Mouse (Mus musculus) urinary bladder, postnatal 4 days (tissue): ENCODE measurements at regions not wholly inside any gene's neighbourhood (a gene's known extent, or its start where the extent isn't known, plus 50 kb on each side); places are given as distances from the start of the nearest gene placed in this dataset.

Experiments used
- DNase-seq, 2 experiments: peaks; one replicate each; pipeline ENCODE4 v3.0.0; 2021 to 2022; ENCODE audit warnings: low spot score in 2 of 2

- DNase-seq = no peak
These were observed 185.7 kb downstream of the Plk2 start for GRCm38 (mm10) chr13:110580570-110580969.

GRCm38 (mm10) chr13:110584765-110585164 is 189.9 kb downstream of the Plk2 start:
- no peak for DNase-seq

GRCm38 (mm10) chr13:110594630-110595029 is 199.8 kb downstream of the Plk2 start:
- no peak for DNase-seq

GRCm38 (mm10) chr13:110599666-110600065 is 204.8 kb downstream of the Plk2 start:
- no peak for DNase-seq

- DNase-seq = no peak
These were observed 205.5 kb downstream of the Plk2 start for GRCm38 (mm10) chr13:110600377-110600776.

- DNase-seq = no peak
These were observed 206.5 kb downstream of the Plk2 start for GRCm38 (mm10) chr13:110601352-110601751.

GRCm38 (mm10) chr13:110601840-110602239 is 207.0 kb downstream of the Plk2 start:
- DNase-seq = no peak

GRCm38 (mm10) chr13:110602894-110603293 is 208.0 kb downstream of the Plk2 start:
- no peak for DNase-seq

GRCm38 (mm10) chr13:110619010-110619409 is 224.2 kb downstream of the Plk2 start:
- no peak for DNase-seq

GRCm38 (mm10) chr13:110627136-110627535 is 232.3 kb downstream of the Plk2 start:
- no peak for DNase-seq

GRCm38 (mm10) chr13:110627732-110628131 is 232.9 kb downstream of the Plk2 start:
- no peak for DNase-seq

GRCm38 (mm10) chr13:110628201-110628600 is 233.4 kb downstream of the Plk2 start:
- DNase-seq = no peak

GRCm38 (mm10) chr13:110633261-110633781 is 238.5 kb downstream of the Plk2 start:
- no peak for DNase-seq

- no peak for DNase-seq
These were observed 239.1 kb downstream of the Plk2 start for GRCm38 (mm10) chr13:110633899-110634298.

- no peak for DNase-seq
These were observed 247.9 kb downstream of the Plk2 start for GRCm38 (mm10) chr13:110642792-110643191.

- no peak for DNase-seq
These were observed 248.5 kb downstream of the Plk2 start for GRCm38 (mm10) chr13:110643198-110643896.

- DNase-seq = no peak
These were observed 249.0 kb downstream of the Plk2 start for GRCm38 (mm10) chr13:110643897-110644213.

GRCm38 (mm10) chr13:110649378-110649777 is 254.5 kb downstream of the Plk2 start:
- no peak for DNase-seq

- DNase-seq = no peak
These were observed 255.1 kb downstream of the Plk2 start for GRCm38 (mm10) chr13:110649870-110650497.

- DNase-seq = no peak
These were observed 257.4 kb downstream of the Plk2 start for GRCm38 (mm10) chr13:110652201-110652600.

GRCm38 (mm10) chr13:110665073-110665800 is 270.4 kb downstream of the Plk2 start:
- DNase-seq = no peak

GRCm38 (mm10) chr13:110667276-110667956 is 272.6 kb downstream of the Plk2 start:
- DNase-seq = no peak
